Mouse (Mus musculus) macrophage (primary cell): ENCODE measurements at regions not wholly inside any gene's neighbourhood (a gene's known extent, or its start where the extent isn't known, plus 50 kb on each side); places are given as distances from the start of the nearest gene placed in this dataset.

Source experiments
- H3K27ac ChIP-seq: fragments of 350-480 bp; formaldehyde crosslinking; 2 replicates; pipeline ENCODE4 v1.9.0; 2021
- H3K36me3 ChIP-seq: fragments of 350-480 bp; formaldehyde crosslinking; 2 replicates; pipeline ENCODE4 v1.9.0; 2021; ENCODE audit errors: inconsistent target
- H3K4me3 ChIP-seq: fragments of 350-480 bp; formaldehyde crosslinking; 2 replicates; pipeline ENCODE4 v1.9.0; 2021; ENCODE audit errors: inconsistent target
- H3K79me2 ChIP-seq: fragments of 350-480 bp; formaldehyde crosslinking; 2 replicates; pipeline ENCODE4 v1.9.0; 2021; ENCODE audit errors: inconsistent target
- WGBS: methylation state at CpG from one replicate; pipeline ENCODE4 v1.1.7; 2026; ENCODE audit warnings: inconsistent platforms; ENCODE audit not compliant: missing documents; 5-methylcytosine and 5-hydroxymethylcytosine counted together

DNA sequence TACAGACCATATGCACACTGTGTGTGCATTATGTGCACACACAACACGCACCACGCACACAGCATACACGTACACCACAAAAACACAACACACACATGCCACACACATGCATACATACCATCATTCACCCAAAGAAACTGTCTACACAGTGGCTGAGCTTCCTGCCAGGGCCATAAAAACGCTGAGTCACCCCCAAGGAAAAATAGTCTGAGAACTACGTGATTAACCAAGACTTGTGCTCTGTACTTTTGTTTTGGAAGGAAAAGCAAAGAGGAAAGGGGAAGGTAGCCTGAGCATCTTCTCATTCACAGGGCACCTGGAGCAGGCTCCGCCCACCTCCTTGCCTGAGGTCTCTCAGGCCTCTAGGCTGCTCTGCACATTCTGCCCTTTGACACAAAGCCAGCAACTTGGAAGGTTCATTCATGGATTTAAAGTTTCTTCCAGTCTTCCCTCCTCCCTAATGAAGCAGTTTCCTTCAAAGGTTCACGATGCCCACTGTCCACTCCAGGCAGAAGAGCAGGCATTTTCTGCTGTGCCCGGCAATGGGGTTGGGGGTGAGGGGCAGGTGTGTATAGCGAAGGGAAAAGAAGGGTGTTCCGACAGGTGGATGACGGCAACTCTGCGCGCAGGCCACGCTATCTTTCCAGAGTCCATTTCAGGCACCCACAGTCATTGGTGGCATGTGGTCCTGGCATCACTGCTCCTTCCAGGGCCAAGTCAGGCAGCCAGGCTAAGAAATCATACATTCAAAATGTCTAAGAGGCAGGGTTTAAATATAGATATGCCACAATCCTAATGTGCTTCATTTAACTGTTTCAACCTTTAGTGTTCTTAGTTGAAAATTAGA lies 333.9 kb downstream of the 1500009L16Rik start:
- 69% methylated on average over 14 of the region's 14 CpGs for WGBS
- H3K36me3 ChIP-seq: no peaks in the 10 kb centered on the region
- H3K79me2 ChIP-seq: no peaks in the 10 kb centered on the region
- no peak overlapping the region for H3K27ac ChIP-seq
- no peak overlapping the region for H3K4me3 ChIP-seq

DNA sequence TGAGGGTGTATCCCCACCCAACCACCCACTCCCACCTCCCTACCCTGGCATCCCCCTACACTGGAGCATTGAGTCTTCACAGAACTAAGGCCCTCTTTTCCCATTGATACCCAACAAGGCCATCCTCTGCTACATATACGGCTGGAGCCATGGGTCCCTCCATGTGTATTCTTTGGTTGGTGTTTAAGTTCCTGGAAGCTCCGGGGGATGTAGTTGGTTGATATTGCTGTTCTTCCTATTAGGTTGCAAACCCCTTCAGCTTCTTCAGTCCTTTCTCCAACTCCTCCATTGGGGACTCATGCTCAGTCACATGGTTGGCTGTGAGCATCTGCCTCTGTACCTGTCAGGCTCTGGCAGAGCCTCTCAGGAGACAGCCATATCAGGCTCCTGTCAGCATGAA lies 335.6 kb downstream of the 1500009L16Rik start:
- WGBS: 100% methylated on average over 2 of the region's 2 CpGs
- no peaks in the 10 kb centered on the region for H3K36me3 ChIP-seq
- no peaks in the 10 kb centered on the region for H3K79me2 ChIP-seq
- no peak overlapping the region for H3K27ac ChIP-seq
- H3K4me3 ChIP-seq: no peak overlapping the region

DNA sequence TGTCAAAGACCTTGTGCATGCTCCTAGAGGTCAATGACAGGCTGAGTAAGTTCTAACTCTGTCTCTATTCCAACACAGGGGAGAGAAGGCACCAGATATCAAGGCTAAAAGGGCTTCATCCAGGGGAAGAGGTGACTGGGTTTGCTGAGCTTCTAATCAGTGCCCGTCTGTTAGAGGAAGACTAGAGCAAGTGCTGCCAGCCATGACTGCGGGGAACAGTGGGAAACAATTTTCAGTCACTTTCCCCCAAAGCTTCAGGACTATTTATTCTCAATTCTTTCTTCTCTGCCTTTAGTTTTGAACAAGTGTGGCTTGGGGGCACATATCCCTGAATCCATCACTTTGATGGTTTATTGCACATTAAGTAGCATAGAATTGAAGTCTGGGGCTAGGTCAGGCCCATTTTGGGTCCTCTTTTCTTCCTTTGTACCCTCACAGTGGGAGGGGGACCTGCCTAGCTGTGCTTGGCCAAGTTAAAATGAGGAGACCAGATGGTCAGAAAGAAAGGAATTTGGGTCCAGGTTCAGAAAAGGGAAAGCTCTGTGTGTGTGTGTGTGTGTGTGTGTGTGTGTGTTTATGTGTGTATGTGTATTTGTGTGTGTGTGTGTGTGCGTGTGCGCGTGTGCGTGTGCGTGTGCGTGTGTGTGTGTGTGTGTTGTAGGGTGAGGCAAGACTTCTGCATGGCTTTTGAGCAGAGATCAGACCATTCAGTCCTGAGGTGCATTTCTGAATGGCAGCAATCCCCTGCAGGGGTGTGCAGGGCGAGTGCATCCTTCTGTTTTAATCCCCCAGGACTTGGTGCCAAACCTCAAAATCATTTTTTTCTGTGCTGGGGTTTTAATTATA lies 337.2 kb downstream of the 1500009L16Rik start:
- Histone ChIP-seq H3K36me3 (no peaks in the 10 kb centered on the region), H3K79me2 (no peaks in the 10 kb centered on the region), H3K27ac (no peak overlapping the region), H3K4me3 (no peak overlapping the region)
- WGBS: 92% methylated on average over 9 of the region's 9 CpGs

DNA sequence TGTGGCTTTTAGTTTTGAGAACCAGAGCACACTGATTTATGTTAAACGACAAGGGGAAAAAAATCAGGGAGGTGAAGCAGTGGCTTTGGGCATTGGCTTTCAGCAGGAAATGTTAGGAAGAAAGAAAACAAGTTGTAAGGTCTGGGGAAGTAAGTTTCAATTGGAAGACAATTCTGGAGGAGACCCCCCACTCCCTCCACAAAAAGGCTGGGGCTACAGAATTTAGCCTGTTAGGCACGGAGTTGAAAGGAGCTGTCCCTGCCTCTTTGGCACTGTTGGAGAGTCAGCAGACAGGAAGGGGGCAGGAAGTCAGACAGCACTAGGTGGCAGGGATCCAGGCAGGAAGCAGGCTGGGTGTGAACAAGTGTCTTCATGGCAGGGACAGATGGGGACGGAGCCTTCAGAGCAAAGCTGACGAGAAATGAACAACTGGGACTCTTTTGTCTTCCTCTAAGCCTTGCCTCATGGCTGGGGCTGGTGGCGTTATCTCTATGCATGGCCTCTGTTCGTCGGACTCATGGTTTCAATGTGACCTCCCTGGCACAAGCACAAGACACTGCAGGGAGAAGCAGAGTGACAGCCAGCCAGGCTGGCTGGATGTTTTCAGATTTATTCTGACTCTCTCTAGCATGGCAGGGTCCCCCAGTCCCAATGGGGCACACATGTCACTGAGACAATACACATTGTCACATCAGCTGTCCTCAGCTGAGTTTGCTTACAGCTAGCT lies 338.0 kb downstream of the 1500009L16Rik start:
- H3K27ac ChIP-seq: peak overlapping the region; percentile 15; the same call in 1 of the 2 replicates
- H3K36me3 ChIP-seq: no peaks in the 10 kb centered on the region
- H3K79me2 ChIP-seq: no peaks in the 10 kb centered on the region
- 7% methylated on average over 7 of the region's 7 CpGs for WGBS
- H3K4me3 ChIP-seq: no peak overlapping the region

DNA sequence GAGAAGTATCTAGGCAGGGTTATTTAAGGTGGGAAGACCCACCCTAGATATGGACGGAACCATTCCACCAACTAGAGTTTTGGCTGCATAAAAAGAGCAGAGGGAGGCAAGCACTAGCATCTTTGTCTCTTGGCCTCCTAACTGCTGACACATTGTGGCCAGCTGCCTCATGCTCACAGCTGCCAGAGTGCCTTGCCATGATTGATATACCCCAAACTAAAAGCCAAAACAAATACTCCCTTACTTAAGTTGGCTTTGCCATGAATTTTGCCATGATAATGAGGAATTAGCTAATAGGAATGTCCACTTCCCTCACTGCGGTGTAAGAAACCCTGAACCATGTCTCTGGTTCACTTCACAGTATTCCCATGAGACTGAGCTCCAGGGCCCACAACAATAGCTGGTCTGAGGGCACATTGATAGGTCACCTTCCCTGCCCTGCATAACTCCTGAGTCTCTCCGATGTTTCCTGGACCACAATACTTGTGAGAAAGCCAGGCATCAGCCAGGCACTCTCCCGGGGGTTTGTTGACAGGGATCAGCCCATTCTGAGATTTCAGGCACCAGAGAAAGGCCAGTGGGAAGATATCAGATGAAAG lies 344.5 kb downstream of the 1500009L16Rik start:
- Histone ChIP-seq H3K79me2 (no peaks in the 10 kb centered on the region), H3K36me3 (no peaks in the 10 kb centered on the region), H3K4me3 (no peak overlapping the region), H3K27ac (no peak overlapping the region)
- 76% methylated on average over 4 of the region's 4 CpGs for WGBS

DNA sequence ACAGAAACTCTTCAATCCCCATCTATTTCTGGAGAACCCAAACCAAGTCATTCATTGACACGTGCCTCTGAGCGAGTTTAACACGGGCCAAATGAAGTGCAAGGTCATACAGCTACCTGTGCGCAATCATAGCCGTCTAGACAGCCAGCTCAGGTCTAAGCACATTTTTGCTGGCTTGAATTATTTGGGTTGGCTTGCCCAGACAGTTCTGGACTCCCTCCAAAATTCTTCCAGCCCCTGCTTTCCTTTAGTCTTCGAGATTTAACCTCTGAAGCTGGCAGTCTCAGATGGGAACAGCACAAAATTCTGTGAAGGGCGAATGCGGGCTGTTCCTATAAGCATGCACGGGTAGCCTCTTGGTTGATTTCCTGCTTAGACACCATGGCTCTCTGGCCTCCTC lies 347.1 kb downstream of the 1500009L16Rik start:
- H3K27ac ChIP-seq: no peak overlapping the region
- H3K4me3 ChIP-seq: no peak overlapping the region
- no peaks in the 10 kb centered on the region for H3K36me3 ChIP-seq
- H3K79me2 ChIP-seq: no peaks in the 10 kb centered on the region
- 88% methylated on average over 9 of the region's 9 CpGs for WGBS

DNA sequence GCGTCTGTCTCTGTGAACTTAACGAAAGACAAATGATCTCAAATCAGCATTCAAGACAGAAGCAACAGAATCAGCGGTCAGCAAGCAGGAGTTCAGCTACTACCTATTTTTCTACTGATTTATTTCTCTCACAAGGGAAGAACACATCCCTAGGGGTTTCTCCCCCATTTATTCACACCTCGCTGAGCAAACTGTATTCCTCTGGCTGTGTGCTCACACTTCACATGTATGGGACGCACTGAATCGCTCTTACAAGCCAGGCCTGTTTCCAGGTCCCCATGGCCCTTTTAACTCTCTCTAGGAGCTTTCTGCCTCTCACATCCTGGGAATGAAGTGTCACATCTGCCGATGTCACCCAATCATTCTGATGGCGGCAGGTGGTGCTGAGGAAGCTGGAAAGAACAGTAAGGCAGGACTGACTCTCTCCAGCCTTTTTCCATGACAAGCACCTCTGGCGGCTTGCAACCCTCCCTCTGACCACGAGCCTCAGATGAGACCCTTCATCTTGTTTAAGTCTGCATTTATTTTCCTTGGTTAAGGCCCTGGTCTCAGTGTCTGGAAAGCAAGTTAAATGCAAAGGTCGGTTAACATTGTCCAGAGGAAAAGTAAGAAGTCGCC lies 350.3 kb downstream of the 1500009L16Rik start:
- H3K36me3 ChIP-seq: no peaks in the 10 kb centered on the region
- 94% methylated on average over 12 of the region's 12 CpGs for WGBS
- no peaks in the 10 kb centered on the region for H3K79me2 ChIP-seq
- no peak overlapping the region for H3K27ac ChIP-seq
- H3K4me3 ChIP-seq: no peak overlapping the region

DNA sequence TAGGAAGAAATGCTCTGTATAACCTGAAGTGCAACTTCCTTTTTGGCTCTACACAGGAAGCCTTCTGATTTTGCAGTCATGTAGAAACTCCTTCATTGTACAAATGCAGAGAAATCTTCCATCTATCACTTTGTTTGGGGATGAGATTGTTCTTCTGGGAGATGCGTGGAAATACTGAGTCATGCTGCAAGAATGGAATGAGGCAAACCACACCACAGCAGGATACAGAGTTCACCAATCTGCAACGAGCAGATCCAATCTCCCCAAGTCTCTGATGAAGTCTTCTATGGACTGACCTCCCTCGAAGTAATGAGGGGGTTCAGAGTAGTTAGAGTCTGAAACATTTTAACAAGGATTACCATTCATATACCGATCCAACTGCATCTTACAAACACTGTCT lies 352.9 kb downstream of the 1500009L16Rik start:
- WGBS: 54% methylated on average over 4 of the region's 4 CpGs
- Histone ChIP-seq H3K79me2 (no peaks in the 10 kb centered on the region), H3K4me3 (no peak overlapping the region), H3K36me3 (no peaks in the 10 kb centered on the region), H3K27ac (no peak overlapping the region)

DNA sequence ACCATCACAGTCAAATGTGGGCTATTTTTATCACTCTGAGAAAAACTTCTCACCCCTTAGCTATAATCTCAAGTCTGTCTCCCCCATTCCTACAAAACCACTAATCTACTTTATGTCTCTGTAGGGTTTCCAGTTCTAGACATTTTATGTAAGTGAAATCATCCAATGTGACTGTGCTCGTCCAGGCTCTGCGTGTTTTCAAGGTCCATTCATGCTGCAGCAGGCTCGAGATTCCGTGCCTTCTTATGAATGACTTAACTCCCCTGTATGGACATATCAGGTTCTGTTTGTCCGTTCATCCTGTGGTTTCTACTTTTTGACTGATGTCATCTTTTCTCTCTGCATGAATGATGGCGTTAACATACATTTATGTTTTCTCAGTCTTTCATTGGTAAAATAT lies 357.6 kb downstream of the 1500009L16Rik start:
- 92% methylated on average over 6 of the region's 6 CpGs for WGBS
- no peaks in the 10 kb centered on the region for H3K79me2 ChIP-seq

DNA sequence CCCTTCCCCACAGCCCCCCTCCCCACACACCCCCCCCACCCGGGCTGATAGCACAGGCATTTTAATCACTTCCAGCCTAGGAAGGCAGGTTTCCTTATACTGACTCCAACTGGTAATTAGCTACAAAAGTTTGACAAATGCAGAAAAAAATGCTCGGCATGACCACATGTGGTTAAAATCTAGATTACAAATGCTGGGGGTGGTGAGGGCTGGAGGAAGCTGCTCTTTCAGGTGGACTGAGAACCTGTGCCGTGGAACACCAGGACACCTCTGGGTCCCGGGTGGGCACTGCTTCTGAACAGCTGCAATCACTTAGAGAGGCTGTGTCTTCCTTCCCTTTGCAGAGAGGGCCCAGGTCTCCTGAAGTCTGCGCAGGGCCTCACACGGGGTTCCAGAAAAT lies 358.7 kb downstream of the Nuak1 start:
- H3K27ac ChIP-seq: no peak overlapping the region
- no peaks in the 10 kb centered on the region for H3K79me2 ChIP-seq
- WGBS: 73% methylated on average over 5 of the region's 6 CpGs
- no peak overlapping the region for H3K4me3 ChIP-seq
- no peaks in the 10 kb centered on the region for H3K36me3 ChIP-seq

More for the DNA sequence above, 357.6 kb downstream of the 1500009L16Rik start:
- Histone ChIP-seq H3K27ac (no peak overlapping the region), H3K4me3 (no peak overlapping the region), H3K36me3 (no peaks in the 10 kb centered on the region)

DNA sequence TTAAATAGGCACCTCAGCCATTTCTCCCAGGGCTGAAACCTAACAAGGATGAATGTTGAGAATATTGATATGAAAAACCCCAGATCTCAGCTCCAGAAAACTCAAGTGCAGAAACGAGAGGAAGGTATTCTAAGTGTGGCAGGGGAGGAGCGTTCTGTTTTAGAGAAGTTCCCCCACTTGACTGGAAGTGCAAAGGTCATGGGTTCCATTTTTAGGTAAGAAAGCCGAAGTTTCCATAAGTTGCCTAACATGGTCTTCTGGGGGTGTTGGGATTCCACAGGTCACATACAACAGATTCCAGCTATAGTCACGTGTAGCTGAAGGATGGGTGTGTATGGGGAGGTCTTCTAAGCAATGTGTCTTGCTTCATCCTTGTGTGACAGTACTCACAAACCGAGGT lies 352.9 kb downstream of the Nuak1 start:
- Histone ChIP-seq H3K79me2 (no peaks in the 10 kb centered on the region), H3K27ac (no peak overlapping the region), H3K4me3 (no peak overlapping the region), H3K36me3 (no peaks in the 10 kb centered on the region)
- WGBS: 41% methylated on average over 5 of the region's 5 CpGs

DNA sequence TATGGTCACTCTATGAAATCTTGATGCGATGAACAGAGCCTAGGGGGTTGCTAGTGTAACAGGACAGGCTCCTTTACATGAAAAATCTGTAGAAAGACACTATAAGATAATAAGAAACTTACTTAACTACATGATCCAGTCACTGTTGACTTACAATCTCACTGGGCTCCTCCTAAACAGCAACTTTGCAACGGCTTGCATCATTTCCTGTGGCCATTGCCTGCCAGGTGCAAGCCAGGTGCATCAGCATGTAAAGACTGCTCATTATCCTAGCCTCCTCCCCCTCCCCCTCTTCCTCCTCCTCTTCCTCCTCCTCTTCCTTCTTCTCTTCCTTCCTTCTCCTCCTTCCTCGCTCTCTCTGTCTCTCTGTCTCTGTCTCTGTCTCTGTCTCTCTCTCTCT lies 352.5 kb downstream of the Nuak1 start:
- Histone ChIP-seq H3K27ac (no peak overlapping the region), H3K79me2 (no peaks in the 10 kb centered on the region), H3K4me3 (no peak overlapping the region), H3K36me3 (no peaks in the 10 kb centered on the region)
- 80% methylated on average over 3 of the region's 3 CpGs for WGBS

DNA sequence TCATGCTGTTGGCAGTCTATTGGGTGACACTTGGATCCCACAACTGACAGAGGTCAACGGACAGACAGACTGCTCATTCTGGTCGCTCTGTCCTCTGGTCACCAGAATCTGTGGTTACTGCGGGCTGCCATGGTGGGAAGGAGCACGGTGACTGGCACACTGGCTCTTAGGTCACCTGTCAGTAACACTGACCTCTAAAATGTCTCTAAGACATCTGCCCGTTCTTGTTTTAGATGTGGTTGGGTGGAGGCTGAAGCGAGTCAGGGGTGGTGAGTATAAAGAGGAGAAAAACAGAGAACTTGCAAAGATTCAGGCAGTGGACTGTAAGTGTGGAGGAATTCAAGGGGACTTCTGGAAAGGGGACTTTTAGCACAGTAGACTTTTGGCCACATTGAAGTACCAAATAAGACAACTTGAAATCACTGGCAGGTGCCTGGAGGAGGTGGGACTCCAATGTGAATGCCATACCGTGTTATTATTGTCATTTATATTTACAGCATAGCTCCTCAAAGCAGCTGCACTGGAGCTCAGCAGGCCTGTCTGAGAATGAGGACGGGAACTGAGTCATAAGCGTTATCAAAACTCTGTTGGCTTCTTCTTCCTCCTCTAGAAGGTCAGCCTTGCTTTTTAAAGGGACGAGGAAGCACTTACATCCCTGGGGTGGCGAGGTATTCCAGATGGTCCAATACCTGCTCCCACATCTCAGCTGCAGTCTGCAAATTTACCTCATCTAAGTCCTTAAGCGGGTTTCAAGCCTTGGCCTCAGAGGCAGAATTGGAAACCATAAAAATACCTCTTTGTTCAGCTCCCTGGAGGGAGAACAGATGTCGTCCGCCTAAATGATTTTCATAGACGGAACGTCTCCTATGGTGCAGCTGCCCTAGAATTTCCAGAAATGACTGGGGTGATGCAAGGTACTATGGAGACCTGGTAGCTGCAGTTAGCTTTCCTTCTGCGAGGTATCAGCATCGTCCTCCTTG lies 351.3 kb downstream of the Nuak1 start:
- no peak overlapping the region for H3K4me3 ChIP-seq
- H3K79me2 ChIP-seq: no peaks in the 10 kb centered on the region
- 80% methylated on average over 18 of the region's 18 CpGs for WGBS
- H3K36me3 ChIP-seq: no peaks in the 10 kb centered on the region
- no peak overlapping the region for H3K27ac ChIP-seq
